Mouse (Mus musculus) intestine, embryonic 14.5 days (tissue): ENCODE data around the gene Nup54. TPM values are rescaled to one million over a fixed set of nuclear protein-coding genes. Genes with fewer than 3 reads are reported as not detected.

Experiments
- ATAC-seq: fragments of 200-750 bp; cut with Nextera tagmentation; replicated peaks from 2 replicates; pipeline ENCODE4 v1.8.0; 2017; ENCODE audit warnings: low read depth, moderate number of reproducible peaks, moderate TSS enrichment, moderate library complexity; ENCODE audit not compliant: low FRiP score, low TSS enrichment
- DNase-seq: peaks from one replicate; pipeline ENCODE4 v3.0.0-alpha.2; 2018; ENCODE audit warnings: low spot score
- H3K27ac ChIP-seq: fragments of 300-500 bp; sonication (generic); 2 replicates; pipeline ENCODE4 v1.5.1; 2014; ENCODE audit warnings: low read depth, mild to moderate bottlenecking, control low read depth
- H3K27me3 ChIP-seq: fragments of 300-500 bp; sonication (generic); replicated peaks from 2 replicates; pipeline ENCODE4 v1.6.1; 2014; ENCODE audit warnings: low read length, control low read depth; ENCODE audit not compliant: control insufficient read depth, insufficient read depth
- H3K36me3 ChIP-seq: fragments of 300-500 bp; sonication (generic); 2 replicates; pipeline ENCODE4 v1.6.1; 2014; ENCODE audit warnings: low read length, control low read depth; ENCODE audit not compliant: control insufficient read depth, insufficient read depth
- H3K4me1 ChIP-seq: fragments of 300-500 bp; sonication (generic); replicated peaks from 2 replicates; pipeline ENCODE4 v1.6.1; 2014; ENCODE audit warnings: low read length, control low read depth, mixed read lengths; ENCODE audit not compliant: control insufficient read depth, insufficient read depth
- H3K4me2 ChIP-seq: fragments of 300-500 bp; sonication (generic); 2 replicates; pipeline ENCODE4 v1.6.1; 2014; ENCODE audit warnings: low read length
- H3K4me3 ChIP-seq: fragments of 300-500 bp; sonication (generic); 2 replicates; pipeline ENCODE4 v1.5.1; 2014; ENCODE audit warnings: low read depth, low read length, control low read depth, mixed read lengths
- H3K9ac ChIP-seq: fragments of 300-500 bp; sonication (generic); 2 replicates; pipeline ENCODE4 v1.6.1; 2014; ENCODE audit warnings: mild to moderate bottlenecking, low read length
- H3K9me3 ChIP-seq: fragments of 300-500 bp; sonication (generic); 2 replicates; pipeline ENCODE4 v1.6.1; 2016; ENCODE audit warnings: low read length, control low read depth; ENCODE audit not compliant: control insufficient read depth
- WGBS: fragments of 180-500 bp; shearing (Covaris S2); extraction: QIAGEN DNeasy Blood & Tissue Kit; methylation state at CpG from one replicate; pipeline ENCODE4 v1.1.7; 2014; 5-methylcytosine and 5-hydroxymethylcytosine counted together
- polyA plus RNA-seq: library from polyadenylated mRNA; unstranded; fragments of >200 nt; fragmentation: Nextera tagmentation; extraction: Ambion mirVana; gene quantifications from 2 replicates; pipeline ENCODE4 v1.2.1, GENCODE M21; 2014

The Nup54 gene
- polyA plus RNA-seq, 1 experiment from 2014 or later, result 57.2 TPM

GRCm38 (mm10) chr5:92409361-92410155 lies 25.5 kb downstream of the Nup54 start:
- Histone ChIP-seq H3K4me3 (no peak overlapping the region), H3K36me3 (peaks cover 8% of the 10 kb centered on the region), H3K9ac (no peak overlapping the region), H3K4me2 (no peak overlapping the region), H3K4me1 (no peaks in the 10 kb centered on the region), H3K27me3 (no peaks in the 10 kb centered on the region), H3K27ac (no peak overlapping the region), H3K9me3 (no peaks in the 10 kb centered on the region)
- DNase-seq (no peak), ATAC-seq (no peak)
- WGBS, result 74% methylated on average over 9 of the region's 9 CpGs

DNA sequence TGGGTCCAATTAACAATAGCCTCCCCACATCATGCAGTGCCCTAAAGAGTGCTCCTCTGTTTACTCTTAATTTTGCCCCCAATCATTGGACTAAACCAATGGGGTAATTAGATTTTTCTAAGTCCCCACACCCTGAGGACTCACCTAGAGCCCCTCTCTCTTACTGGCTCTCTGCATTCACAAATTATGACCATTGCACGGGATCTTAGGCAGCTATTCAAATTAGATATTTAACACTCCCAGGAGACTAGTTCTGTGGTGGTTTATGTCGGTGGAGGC lies 30.7 kb downstream of the Nup54 start:
- H3K27me3 ChIP-seq, result no peaks in the 10 kb centered on the region
- no peak for ATAC-seq
- no peak overlapping the region for H3K4me2 ChIP-seq
- no peaks in the 10 kb centered on the region for H3K36me3 ChIP-seq
- DNase-seq, result no peak
- H3K9ac ChIP-seq, result no peak overlapping the region
- WGBS, result 40% methylated on average over 2 of the region's 2 CpGs
- H3K4me3 ChIP-seq, result no peak overlapping the region
- H3K27ac ChIP-seq, result no peak overlapping the region
- H3K4me1 ChIP-seq, result no peaks in the 10 kb centered on the region
- no peaks in the 10 kb centered on the region for H3K9me3 ChIP-seq

DNA sequence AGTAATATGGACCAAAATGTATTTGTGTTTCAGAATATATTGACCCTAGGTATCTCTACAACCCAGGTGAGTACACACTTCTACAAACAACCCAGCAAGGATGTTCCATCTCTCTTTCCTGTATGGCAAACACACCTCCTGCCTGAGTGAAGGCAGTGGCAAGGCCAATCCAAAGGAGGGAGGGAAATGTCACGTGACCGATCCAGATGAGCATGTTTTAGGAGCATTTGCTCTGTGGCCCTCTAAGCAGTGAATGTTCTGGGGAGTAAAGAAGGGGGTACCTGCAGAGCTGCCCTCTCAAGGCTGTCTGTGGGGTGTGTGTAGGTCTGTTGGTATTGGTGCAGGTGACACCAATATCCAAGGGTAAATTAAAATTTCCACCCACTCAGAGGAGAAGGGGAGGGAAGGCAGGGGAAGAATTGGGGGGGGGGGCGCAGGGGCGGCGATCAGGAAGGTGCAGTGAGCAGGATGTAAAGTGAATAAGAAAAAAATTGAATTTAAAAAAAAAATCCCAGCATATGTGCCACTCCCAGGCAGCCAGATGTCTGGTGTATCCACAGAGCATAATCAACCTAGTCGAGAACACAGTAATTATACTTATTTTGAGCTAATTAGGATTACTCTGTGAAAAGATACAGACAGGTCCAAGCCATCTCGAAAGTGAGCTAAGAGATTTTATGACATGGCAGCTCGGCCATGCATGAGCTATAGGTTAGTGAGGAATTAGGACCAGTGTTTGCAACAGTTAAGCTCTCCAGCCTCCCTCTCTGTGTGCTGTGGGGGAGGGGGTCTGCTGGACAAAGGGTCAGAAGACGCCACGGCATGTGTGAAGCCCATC lies 31.2 kb downstream of the Nup54 start:
- H3K4me3 ChIP-seq, result no peak overlapping the region
- no peaks in the 10 kb centered on the region for H3K9me3 ChIP-seq
- H3K27ac ChIP-seq, result no peak overlapping the region
- H3K27me3 ChIP-seq, result no peaks in the 10 kb centered on the region
- no peaks in the 10 kb centered on the region for H3K4me1 ChIP-seq
- H3K36me3 ChIP-seq, result no peaks in the 10 kb centered on the region
- no peak overlapping the region for H3K4me2 ChIP-seq
- ATAC-seq (no peak), DNase-seq (no peak)
- H3K9ac ChIP-seq, result no peak overlapping the region
- WGBS, result 57% methylated on average over 10 of the region's 10 CpGs

DNA sequence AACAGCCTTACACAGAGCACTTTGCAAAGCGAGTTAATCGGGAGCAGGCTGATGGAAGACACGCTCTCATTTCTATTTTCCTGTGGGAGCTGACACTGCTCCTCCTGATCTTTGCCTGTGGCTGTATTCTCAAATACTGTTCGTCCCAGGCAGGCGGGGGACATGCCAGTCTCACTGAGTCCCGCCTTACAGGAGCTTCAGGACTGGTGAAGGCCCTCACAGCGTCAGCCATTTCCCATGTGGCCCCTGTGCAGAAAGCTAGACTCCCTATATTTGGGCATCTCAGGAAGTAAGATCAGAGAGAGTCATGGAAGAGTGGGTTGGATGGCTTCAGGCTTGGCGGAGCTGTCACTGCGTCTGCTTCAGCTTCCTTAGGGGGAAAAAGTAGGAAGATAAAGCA lies 32.2 kb downstream of the Nup54 start:
- no peaks in the 10 kb centered on the region for H3K9me3 ChIP-seq
- no peak for ATAC-seq
- no peak for DNase-seq
- H3K27me3 ChIP-seq, result no peaks in the 10 kb centered on the region
- H3K9ac ChIP-seq, result no peak overlapping the region
- 73% methylated on average over 9 of the region's 9 CpGs for WGBS
- no peaks in the 10 kb centered on the region for H3K4me1 ChIP-seq
- no peak overlapping the region for H3K4me2 ChIP-seq
- no peaks in the 10 kb centered on the region for H3K36me3 ChIP-seq
- H3K27ac ChIP-seq, result no peak overlapping the region
- H3K4me3 ChIP-seq, result no peak overlapping the region

- peak; percentile 82 for ATAC-seq
- H3K27me3 ChIP-seq, result 0 out of 2 replicates have a peak, but pooled peaks cover 4% of the 10 kb centered on the region
- H3K4me2 ChIP-seq, result no peak overlapping the region
- no peaks in the 10 kb centered on the region for H3K9me3 ChIP-seq
- no peak overlapping the region for H3K4me3 ChIP-seq
- 26% methylated on average over 5 of the region's 5 CpGs for WGBS
- H3K36me3 ChIP-seq, result no peaks in the 10 kb centered on the region
- H3K27ac ChIP-seq, result no peak overlapping the region
- no peak overlapping the region for H3K9ac ChIP-seq
- H3K4me1 ChIP-seq, result no peaks in the 10 kb centered on the region
- peak; percentile 91 for DNase-seq
Observed at GRCm38 (mm10) chr5:92398153-92398552, 36.9 kb downstream of the Nup54 start.

DNA sequence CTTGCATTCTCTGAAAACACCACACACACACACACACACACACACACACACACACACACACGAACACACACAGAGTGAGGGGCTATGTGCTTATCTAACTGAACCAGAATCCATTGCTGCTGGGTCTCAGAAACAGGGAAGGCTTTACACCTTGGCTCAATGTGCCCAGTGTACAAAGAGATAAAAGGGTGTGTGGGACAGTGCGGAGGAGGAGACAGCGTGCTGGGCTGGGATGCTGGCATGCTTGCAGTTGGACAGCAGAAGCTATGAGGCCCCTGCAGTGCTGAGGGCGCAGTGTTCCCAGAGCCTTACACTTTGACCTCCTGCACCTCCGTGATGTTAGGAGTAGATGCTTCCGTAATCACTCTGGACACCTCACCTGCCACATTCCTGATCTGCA lies 38.5 kb downstream of the Nup54 start:
- no peak overlapping the region for H3K9ac ChIP-seq
- ATAC-seq, result no peak
- 70% methylated on average over 6 of the region's 6 CpGs for WGBS

GRCm38 (mm10) chr5:92395764-92396163 lies 39.3 kb downstream of the Nup54 start:
- Histone ChIP-seq H3K4me2 (no peak overlapping the region), H3K9ac (no peak overlapping the region), H3K9me3 (no peaks in the 10 kb centered on the region), H3K4me1 (peaks cover 5% of the 10 kb centered on the region; the same call in 1 of the 2 replicates), H3K36me3 (no peaks in the 10 kb centered on the region), H3K27ac (no peak overlapping the region), H3K4me3 (no peak overlapping the region), H3K27me3 (peaks cover 24% of the 10 kb centered on the region)
- no peak for ATAC-seq
- 79% methylated on average over 3 of the region's 3 CpGs for WGBS
- DNase-seq, result no peak

More for the DNA sequence above, 38.5 kb downstream of the Nup54 start:
- no peak for DNase-seq
- Histone ChIP-seq H3K27ac (no peak overlapping the region), H3K9me3 (no peaks in the 10 kb centered on the region), H3K4me1 (peaks cover 5% of the 10 kb centered on the region; the same call in 1 of the 2 replicates), H3K4me3 (no peak overlapping the region), H3K36me3 (no peaks in the 10 kb centered on the region), H3K27me3 (peaks cover 18% of the 10 kb centered on the region), H3K4me2 (no peak overlapping the region)

DNA sequence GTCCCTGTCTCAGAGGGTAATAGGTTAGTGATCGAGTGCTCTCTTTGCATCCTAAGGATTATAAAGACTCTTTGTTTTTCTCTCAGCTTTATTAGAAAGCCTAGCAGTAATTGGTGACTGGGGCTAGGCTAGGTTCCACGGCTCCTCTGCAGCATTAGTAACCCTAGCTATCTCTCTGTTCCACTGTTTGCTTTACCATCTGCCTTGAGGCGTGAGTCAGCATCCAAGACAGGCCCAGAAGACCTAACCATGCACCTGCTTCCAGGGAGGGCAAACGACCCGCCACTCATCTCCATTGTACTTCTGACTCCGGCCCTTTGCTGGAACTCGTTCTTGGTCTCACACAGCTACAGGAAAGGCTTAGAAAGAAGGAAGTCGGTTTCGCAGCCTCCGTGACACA lies 41.2 kb downstream of the Nup54 start:
- Histone ChIP-seq H3K9ac (no peak overlapping the region), H3K27ac (no peak overlapping the region), H3K9me3 (no peaks in the 10 kb centered on the region), H3K36me3 (no peaks in the 10 kb centered on the region), H3K4me1 (peaks cover 5% of the 10 kb centered on the region; the same call in 1 of the 2 replicates), H3K4me2 (no peak overlapping the region), H3K4me3 (no peak overlapping the region), H3K27me3 (peaks cover 30% of the 10 kb centered on the region)
- ATAC-seq, result no peak
- 73% methylated on average over 10 of the region's 10 CpGs for WGBS
- DNase-seq, result no peak
